Mouse (Mus musculus) MEL (cell line): ENCODE results near the gene Adgrf5.

ENCODE experiments used
- BHLHE40 ChIP-seq: IDR thresholded peaks from 2 replicates; pipeline ENCODE4 v1.6.1; 2012; ENCODE audit warnings: low read depth, mild to moderate bottlenecking, inconsistent platforms, low read length, improper control_type of control experiment, borderline replicate concordance
- CTCF ChIP-seq, 3 experiments: IDR thresholded peaks in 2 of 3; conservative IDR thresholded peaks in 1 of 3; 2 replicates each; pipeline ENCODE4 v1.5.1; 2011 to 2012; ENCODE audit warnings: low read length in 3 of 3, low read depth in 2 of 3, mild to moderate bottlenecking in 2 of 3, improper control_type of control experiment in 1 of 3, inconsistent platforms in 1 of 3, mixed read lengths in 1 of 3, moderate library complexity in 1 of 3; ENCODE audit not compliant: control insufficient read depth in 1 of 3, insufficient read depth in 1 of 3, poor library complexity in 1 of 3, severe bottlenecking in 1 of 3
- SIN3A ChIP-seq: IDR thresholded peaks from 2 replicates; pipeline ENCODE4 v1.6.1; 2012; ENCODE audit warnings: low read length, improper control_type of control experiment, inconsistent platforms

DNA sequence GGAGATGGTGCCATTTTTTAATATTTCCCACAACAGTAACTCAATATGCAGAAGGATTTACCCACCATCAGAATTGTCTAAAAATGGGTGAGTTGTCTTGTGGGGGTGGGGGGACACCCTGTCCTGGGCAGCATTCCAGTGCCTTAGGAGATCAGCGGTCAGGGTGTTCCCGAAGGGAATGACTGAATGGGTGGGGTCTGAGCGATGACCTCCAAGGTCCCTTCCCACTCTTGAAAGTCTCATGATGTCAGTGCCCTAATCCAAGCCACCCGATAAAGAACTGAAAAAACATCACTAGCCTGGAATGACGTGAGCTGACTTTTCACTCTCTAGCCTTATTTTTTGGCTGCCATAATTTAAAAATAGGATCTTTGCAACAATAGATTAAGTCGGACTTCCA is 5.0 kb downstream of the Adgrf5 start:
- TF ChIP-seq CTCF (IDR thresholded peaks at IDR 0.05 in 2 of 3, conservative IDR thresholded peaks at IDR 0.05 in 1 of 3; ENCODE audit: control insufficient read depth in 1 of 3, insufficient read depth in 1 of 3, low read depth in 2 of 3, low read length in 3 of 3, poor library complexity in 1 of 3, severe bottlenecking in 1 of 3) (no peak), SIN3A (no peak), BHLHE40 (no peak)
